Mouse (Mus musculus) neural tube, embryonic 12.5 days (tissue): ENCODE measurements around the gene Mcpt4. TPM values are rescaled to one million over a fixed set of nuclear protein-coding genes. Genes with fewer than 3 reads are reported as not detected.
"Not testable (repeated sequence)": the region's sequence is repeated elsewhere in the genome, so short reads cannot be mapped to it uniquely, and the experiment has no call there.

Source experiments
- ATAC-seq: fragments of 200-750 bp; cut with Nextera tagmentation; 2 replicates; pipeline ENCODE4 v1.8.0; 2017; ENCODE audit warnings: low read depth, mild to moderate bottlenecking, moderate TSS enrichment, moderate library complexity; ENCODE audit not compliant: low FRiP score
- H3K27ac ChIP-seq: fragments of 300-500 bp; sonication (generic); 2 replicates; pipeline ENCODE4 v1.5.1; 2016
- H3K27me3 ChIP-seq: fragments of 300-500 bp; sonication (generic); replicated peaks from 2 replicates; pipeline ENCODE4 v1.6.1; 2016; ENCODE audit warnings: mild to moderate bottlenecking
- H3K36me3 ChIP-seq: fragments of 300-500 bp; sonication (generic); 2 replicates; pipeline ENCODE4 v1.6.1; 2016; ENCODE audit warnings: mild to moderate bottlenecking
- H3K4me1 ChIP-seq: fragments of 300-500 bp; sonication (generic); 2 replicates; pipeline ENCODE4 v1.6.1; 2016
- H3K4me2 ChIP-seq: fragments of 300-500 bp; sonication (generic); replicated peaks from 2 replicates; pipeline ENCODE4 v1.6.1; 2016; ENCODE audit warnings: mild to moderate bottlenecking
- H3K4me3 ChIP-seq: fragments of 300-500 bp; sonication (generic); 2 replicates; pipeline ENCODE4 v1.5.1; 2016
- H3K9ac ChIP-seq: fragments of 300-500 bp; sonication (generic); 2 replicates; pipeline ENCODE4 v1.6.1; 2016; ENCODE audit warnings: mild to moderate bottlenecking
- H3K9me3 ChIP-seq: fragments of 300-500 bp; sonication (generic); 2 replicates; pipeline ENCODE4 v1.6.1; 2016; ENCODE audit warnings: mild to moderate bottlenecking
- WGBS: fragments of 180-500 bp; shearing (Covaris S2); methylation state at CpG from one replicate; pipeline ENCODE4 v1.1.7; 2016; 5-methylcytosine and 5-hydroxymethylcytosine counted together
- microRNA-seq: library from miRNA; unstranded; fragments of <30 nt; microRNA quantifications from one replicate; pipeline ENCODE4, GENCODE M21; 2017
- polyA plus RNA-seq: library from polyadenylated mRNA; unstranded; fragments of >200 nt; fragmentation: Nextera tagmentation; extraction: Ambion mirVana; gene quantifications from 2 replicates; pipeline ENCODE4 v1.2.1, GENCODE M21; 2016

The Mcpt4 gene
- polyA plus RNA-seq, 1 experiment from 2014 or later: not detected

- ATAC-seq, H3K27ac ChIP-seq, H3K4me3 ChIP-seq, H3K36me3 ChIP-seq, H3K4me2 ChIP-seq, H3K4me1 ChIP-seq, H3K27me3 ChIP-seq, H3K9me3 ChIP-seq, H3K9ac ChIP-seq: not testable (repeated sequence)
- WGBS: 90% methylated on average over 1 of the region's 1 CpGs
Measured at GRCm38 (mm10) chr14:56041792-56042191, 20.3 kb downstream of the Mcpt4 start, which contains the start of gene Mcpt2. Gene Mcpt2, plus strand, starts transcription at chr14:56042041.

DNA sequence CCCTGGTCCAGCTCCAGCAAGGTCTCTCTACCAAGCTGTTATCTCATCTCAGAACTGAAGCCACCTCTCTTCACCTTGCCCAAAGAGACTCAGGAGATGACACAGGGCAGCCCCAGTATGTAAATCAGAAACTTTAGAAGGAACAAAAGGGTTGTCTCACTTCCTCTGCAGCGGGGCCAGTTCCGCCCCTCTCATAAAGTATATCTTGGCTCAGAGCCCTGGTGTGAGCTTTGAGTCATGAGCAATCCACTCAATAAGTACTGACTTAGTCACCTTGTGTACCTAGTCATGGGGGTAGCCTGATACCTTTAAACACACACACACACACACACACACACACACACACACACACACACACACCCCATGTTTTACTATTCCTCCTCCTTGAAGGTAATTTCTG is 27.7 kb downstream of the Mcpt4 start:
- Histone ChIP-seq H3K4me2 (no peak overlapping the region), H3K9ac (no peak overlapping the region), H3K9me3 (no peaks in the 10 kb centered on the region), H3K27ac (no peak overlapping the region), H3K4me1 (no peaks in the 10 kb centered on the region), H3K4me3 (no peak overlapping the region), H3K27me3 (no peaks in the 10 kb centered on the region), H3K36me3 (no peaks in the 10 kb centered on the region)
- 81% methylated on average over 2 of the region's 2 CpGs for WGBS
- ATAC-seq: no peak

DNA sequence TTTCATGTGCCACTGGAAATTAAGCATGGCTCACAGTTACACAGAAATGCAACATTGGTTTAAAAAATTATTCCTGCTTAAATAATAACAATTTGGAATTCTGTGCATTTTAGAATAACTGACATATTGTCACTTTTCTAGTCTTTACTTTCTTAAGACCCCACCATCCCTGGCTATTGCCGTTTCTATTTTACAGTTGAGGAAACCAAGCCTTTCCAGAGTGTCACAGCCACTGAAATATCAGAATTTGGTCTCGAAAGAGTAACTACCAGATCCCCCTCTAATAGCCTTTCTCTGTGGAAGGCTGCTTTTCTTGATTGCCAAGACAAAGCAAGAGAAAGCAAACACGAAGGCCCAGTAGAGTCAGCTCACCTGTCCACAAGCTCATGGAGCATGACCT is 31.7 kb downstream of the Mcpt4 start, which contains the start of gene Mcpt9:
TSS of gene Mcpt9 (minus strand) at position 101 of the 400 bp plus-strand sequence.
- not testable (repeated sequence) for H3K9ac ChIP-seq, H3K4me1 ChIP-seq, H3K4me3 ChIP-seq, H3K4me2 ChIP-seq, H3K27me3 ChIP-seq, H3K9me3 ChIP-seq, ATAC-seq, H3K27ac ChIP-seq, H3K36me3 ChIP-seq
- 82% methylated on average over 3 of the region's 3 CpGs for WGBS

- H3K9me3 ChIP-seq, H3K9ac ChIP-seq, H3K27me3 ChIP-seq, H3K4me3 ChIP-seq, H3K4me1 ChIP-seq, H3K36me3 ChIP-seq, H3K4me2 ChIP-seq, H3K27ac ChIP-seq, ATAC-seq: not testable (repeated sequence)
- 88% methylated on average over 4 of the region's 4 CpGs for WGBS
Measured at GRCm38 (mm10) chr14:56021305-56021704, 40.8 kb downstream of the Mcpt4 start.

- Histone ChIP-seq H3K36me3 (no peaks in the 10 kb centered on the region), H3K9me3 (no peaks in the 10 kb centered on the region), H3K4me3 (no peak overlapping the region), H3K27ac (no peak overlapping the region), H3K27me3 (no peaks in the 10 kb centered on the region), H3K4me1 (no peaks in the 10 kb centered on the region), H3K4me2 (no peak overlapping the region), H3K9ac (no peak overlapping the region)
- ATAC-seq: no peak
- 65% methylated on average over 1 of the region's 1 CpGs for WGBS
Measured at GRCm38 (mm10) chr14:56019446-56019845, 42.7 kb downstream of the Mcpt4 start.

- H3K27ac ChIP-seq, H3K27me3 ChIP-seq, H3K4me2 ChIP-seq, H3K9ac ChIP-seq, H3K4me3 ChIP-seq, H3K9me3 ChIP-seq, H3K4me1 ChIP-seq, ATAC-seq, H3K36me3 ChIP-seq: not testable (repeated sequence)
- WGBS: 84% methylated on average over 3 of the region's 3 CpGs
Measured at GRCm38 (mm10) chr14:56017671-56018070, 44.4 kb downstream of the Mcpt4 start, which contains the start of gene Mcpt1. Gene Mcpt1, plus strand, starts transcription at chr14:56017971.

DNA sequence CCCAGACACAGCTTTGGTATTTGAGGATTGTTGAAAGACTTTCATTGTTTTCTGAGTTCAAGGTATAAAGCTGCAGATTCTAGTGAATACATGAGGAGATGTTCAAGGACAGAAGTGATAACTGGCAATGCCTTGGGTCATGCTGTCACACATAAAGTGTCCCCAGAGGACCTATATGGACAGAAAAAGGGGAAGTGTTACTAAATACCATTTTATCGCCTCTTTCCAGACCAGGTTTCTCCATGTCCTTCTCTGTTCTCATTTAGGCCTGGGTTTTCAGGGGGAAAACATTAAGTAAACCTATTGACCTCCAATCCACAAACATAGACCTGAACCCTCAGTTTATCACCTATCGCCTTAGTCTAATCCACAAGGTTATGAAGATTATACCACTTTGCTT is 48.2 kb downstream of the Mcpt4 start:
- Histone ChIP-seq H3K4me1 (no peaks in the 10 kb centered on the region), H3K9ac (no peak overlapping the region), H3K27me3 (no peaks in the 10 kb centered on the region), H3K36me3 (no peaks in the 10 kb centered on the region), H3K27ac (no peak overlapping the region), H3K4me3 (no peak overlapping the region), H3K9me3 (no peaks in the 10 kb centered on the region), H3K4me2 (no peak overlapping the region)
- WGBS: 93% methylated on average over 2 of the region's 2 CpGs
- ATAC-seq: no peak

- H3K4me3 ChIP-seq: no peak overlapping the region
- ATAC-seq: no peak
- no peaks in the 10 kb centered on the region for H3K4me1 ChIP-seq
- no peak overlapping the region for H3K4me2 ChIP-seq
- 64% methylated on average over 3 of the region's 3 CpGs for WGBS
- no peaks in the 10 kb centered on the region for H3K27me3 ChIP-seq
- no peak overlapping the region for H3K27ac ChIP-seq
- no peaks in the 10 kb centered on the region for H3K36me3 ChIP-seq
- H3K9ac ChIP-seq: no peak overlapping the region
- H3K9me3 ChIP-seq: no peaks in the 10 kb centered on the region
Measured at GRCm38 (mm10) chr14:56013147-56013546, 49.0 kb downstream of the Mcpt4 start.

Small RNA genes within 50 kb of the gene (microRNA-seq; reads per million reads assigned to microRNA genes)
- not detected for gene Mir6949

Other genes with a start within 250 kb of the Mcpt4 start
- gene Nfatc4, start 239.2 kb downstream of the Mcpt4 start, polyA plus RNA-seq: 22.0 and 24.8 TPM in 2 replicates
- gene Nynrin, start 208.3 kb downstream of the Mcpt4 start, polyA plus RNA-seq: 19.7 and 21.5 TPM in 2 replicates
- 0.25 and 0.28 TPM in 2 replicates for gene Cbln3, start 177.9 kb downstream of the Mcpt4 start, polyA plus RNA-seq
- gene Khnyn, start 177.4 kb downstream of the Mcpt4 start, polyA plus RNA-seq: 18.3 and 19.7 TPM in 2 replicates
- gene Sdr39u1, start 162.0 kb downstream of the Mcpt4 start, polyA plus RNA-seq: 59.9 and 66.0 TPM in 2 replicates
- gene Cma1, start 117.6 kb downstream of the Mcpt4 start, polyA plus RNA-seq: not detected in 2 replicates
- gene Cma2, start 111.3 kb downstream of the Mcpt4 start, polyA plus RNA-seq: not detected in 2 replicates
- not detected in 2 replicates for gene Mcpt1, start 44.3 kb downstream of the Mcpt4 start, polyA plus RNA-seq
- gene Mcpt9, start 31.8 kb downstream of the Mcpt4 start, polyA plus RNA-seq: not detected in 2 replicates
- gene Mcpt2, start 20.3 kb downstream of the Mcpt4 start, polyA plus RNA-seq: not detected in 2 replicates
- not detected in 2 replicates for gene Mcpt8, start 23.0 kb upstream of the Mcpt4 start, polyA plus RNA-seq
- not detected in 2 replicates for gene Ctsg, start 40.3 kb upstream of the Mcpt4 start, polyA plus RNA-seq
- not detected in 2 replicates for gene Gzme, start 58.3 kb upstream of the Mcpt4 start, polyA plus RNA-seq
- not detected in 2 replicates for gene Gzmd, start 70.3 kb upstream of the Mcpt4 start, polyA plus RNA-seq
- gene Gzmg, start 97.3 kb upstream of the Mcpt4 start, polyA plus RNA-seq: not detected in 2 replicates
- not detected in 2 replicates for gene Gzmn, start 112.3 kb upstream of the Mcpt4 start, polyA plus RNA-seq
- gene Gzmf, start 149.1 kb upstream of the Mcpt4 start, polyA plus RNA-seq: not detected in 2 replicates
- not detected in 2 replicates for gene Gzmc, start 172.3 kb upstream of the Mcpt4 start, polyA plus RNA-seq
- gene Gzmb, start 199.9 kb upstream of the Mcpt4 start, polyA plus RNA-seq: not detected in 2 replicates